Mouse (Mus musculus) embryonic facial prominence, embryonic 15.5 days (tissue): ENCODE data around the gene Rnf145. TPM values are rescaled to one million over a fixed set of nuclear protein-coding genes. Genes with fewer than 3 reads are reported as not detected.

ENCODE experiments used
- ATAC-seq: fragments of 200-750 bp; cut with Nextera tagmentation; 2 replicates; pipeline ENCODE4 v1.8.0; 2017; ENCODE audit warnings: low read depth, moderate TSS enrichment; ENCODE audit not compliant: insufficient number of reproducible peaks, low FRiP score, low TSS enrichment
- H3K27ac ChIP-seq: fragments of 300-500 bp; sonication (generic); replicated peaks from 2 replicates; pipeline ENCODE4 v1.5.1; 2015; ENCODE audit warnings: mild to moderate bottlenecking, inconsistent platforms
- H3K27me3 ChIP-seq: fragments of 300-500 bp; sonication (generic); 2 replicates; pipeline ENCODE4 v1.6.1; 2015; ENCODE audit warnings: inconsistent platforms
- H3K36me3 ChIP-seq: fragments of 300-500 bp; sonication (generic); 2 replicates; pipeline ENCODE4 v1.6.1; 2015; ENCODE audit warnings: mild to moderate bottlenecking, inconsistent platforms
- H3K4me1 ChIP-seq: fragments of 300-500 bp; sonication (generic); 2 replicates; pipeline ENCODE4 v1.6.1; 2015; ENCODE audit warnings: inconsistent platforms
- H3K4me2 ChIP-seq: fragments of 300-500 bp; sonication (generic); replicated peaks from 2 replicates; pipeline ENCODE4 v1.6.1; 2015; ENCODE audit warnings: mild to moderate bottlenecking, inconsistent platforms
- H3K4me3 ChIP-seq: fragments of 300-500 bp; sonication (generic); replicated peaks from 2 replicates; pipeline ENCODE4 v1.5.1; 2015; ENCODE audit warnings: mild to moderate bottlenecking, inconsistent platforms
- H3K9ac ChIP-seq: fragments of 300-500 bp; sonication (generic); 2 replicates; pipeline ENCODE4 v1.6.1; 2015; ENCODE audit warnings: inconsistent platforms
- H3K9me3 ChIP-seq: fragments of 300-500 bp; sonication (generic); replicated peaks from 2 replicates; pipeline ENCODE4 v1.6.1; 2016; ENCODE audit warnings: inconsistent platforms
- WGBS: fragments of 180-500 bp; shearing (Covaris S2); methylation state at CpG from one replicate; pipeline ENCODE4 v1.1.7; 2015; 5-methylcytosine and 5-hydroxymethylcytosine counted together
- polyA plus RNA-seq: library from polyadenylated mRNA; unstranded; fragments of >200 nt; fragmentation: Nextera tagmentation; extraction: Ambion mirVana; gene quantifications from 2 replicates; pipeline ENCODE4 v1.2.1, GENCODE M21; 2015

Rnf145 gene
- polyA plus RNA-seq, 1 experiment from 2014 or later, result 77.5 TPM

GRCm38 (mm10) chr11:44572781-44573180 lies 54.0 kb downstream of the Rnf145 start:
- H3K27me3 ChIP-seq, result no peaks in the 10 kb centered on the region
- H3K27ac ChIP-seq, result no peak overlapping the region
- H3K4me2 ChIP-seq, result no peak overlapping the region
- peaks cover 6% of the 10 kb centered on the region; the same call in 1 of the 2 replicates for H3K36me3 ChIP-seq
- 94% methylated on average over 5 of the region's 5 CpGs for WGBS
- H3K9ac ChIP-seq, result no peak overlapping the region
- no peak for ATAC-seq
- H3K9me3 ChIP-seq, result no peaks in the 10 kb centered on the region
- H3K4me3 ChIP-seq, result no peak overlapping the region
- H3K4me1 ChIP-seq, result no peaks in the 10 kb centered on the region

- no peaks in the 10 kb centered on the region for H3K27me3 ChIP-seq
- H3K36me3 ChIP-seq, result peaks cover 6% of the 10 kb centered on the region; the same call in 1 of the 2 replicates
- ATAC-seq, result no peak
- H3K4me1 ChIP-seq, result no peaks in the 10 kb centered on the region
- H3K4me2 ChIP-seq, result no peak overlapping the region
- H3K9ac ChIP-seq, result no peak overlapping the region
- H3K4me3 ChIP-seq, result no peak overlapping the region
- H3K9me3 ChIP-seq, result no peaks in the 10 kb centered on the region
- H3K27ac ChIP-seq, result no peak overlapping the region
- 66% methylated on average over 3 of the region's 3 CpGs for WGBS
These were observed 54.6 kb downstream of the Rnf145 start for GRCm38 (mm10) chr11:44573396-44573795.

- H3K4me3 ChIP-seq, result no peak overlapping the region
- H3K36me3 ChIP-seq, result peaks cover 3% of the 10 kb centered on the region; the same call in 1 of the 2 replicates
- H3K9ac ChIP-seq, result no peak overlapping the region
- no peaks in the 10 kb centered on the region for H3K4me1 ChIP-seq
- ATAC-seq, result no peak
- H3K27ac ChIP-seq, result no peak overlapping the region
- WGBS, result 92% methylated on average over 8 of the region's 8 CpGs
- no peaks in the 10 kb centered on the region for H3K27me3 ChIP-seq
- no peaks in the 10 kb centered on the region for H3K9me3 ChIP-seq
- H3K4me2 ChIP-seq, result no peak overlapping the region
These were observed 55.6 kb downstream of the Rnf145 start for GRCm38 (mm10) chr11:44574391-44574790.

GRCm38 (mm10) chr11:44574820-44575219 lies 56.1 kb downstream of the Rnf145 start:
- H3K4me2 ChIP-seq, result no peak overlapping the region
- H3K27me3 ChIP-seq, result no peaks in the 10 kb centered on the region
- H3K9me3 ChIP-seq, result no peaks in the 10 kb centered on the region
- H3K9ac ChIP-seq, result no peak overlapping the region
- H3K36me3 ChIP-seq, result no peaks in the 10 kb centered on the region
- no peaks in the 10 kb centered on the region for H3K4me1 ChIP-seq
- no peak overlapping the region for H3K27ac ChIP-seq
- no peak overlapping the region for H3K4me3 ChIP-seq
- WGBS, result 96% methylated on average over 5 of the region's 5 CpGs
- ATAC-seq, result no peak

GRCm38 (mm10) chr11:44577911-44578310 lies 59.1 kb downstream of the Rnf145 start:
- H3K4me3 ChIP-seq, result no peak overlapping the region
- no peak overlapping the region for H3K4me2 ChIP-seq
- no peak overlapping the region for H3K9ac ChIP-seq
- no peak overlapping the region for H3K27ac ChIP-seq
- ATAC-seq, result no peak
- WGBS, result 76% methylated on average over 9 of the region's 9 CpGs
- H3K4me1 ChIP-seq, result no peaks in the 10 kb centered on the region
- no peaks in the 10 kb centered on the region for H3K27me3 ChIP-seq
- H3K36me3 ChIP-seq, result no peaks in the 10 kb centered on the region
- no peaks in the 10 kb centered on the region for H3K9me3 ChIP-seq

- no peak overlapping the region for H3K4me3 ChIP-seq
These were observed 62.5 kb downstream of the Rnf145 start for GRCm38 (mm10) chr11:44581277-44581683.

GRCm38 (mm10) chr11:44586047-44586696 lies 67.4 kb downstream of the Rnf145 start:
- no peaks in the 10 kb centered on the region for H3K4me1 ChIP-seq
- H3K9me3 ChIP-seq, result no peaks in the 10 kb centered on the region
- no peak overlapping the region for H3K4me3 ChIP-seq
- H3K4me2 ChIP-seq, result no peak overlapping the region
- no peaks in the 10 kb centered on the region for H3K36me3 ChIP-seq
- no peak for ATAC-seq
- 7% methylated on average over 3 of the region's 3 CpGs for WGBS
- no peak overlapping the region for H3K27ac ChIP-seq
- H3K9ac ChIP-seq, result no peak overlapping the region
- H3K27me3 ChIP-seq, result no peaks in the 10 kb centered on the region

More at GRCm38 (mm10) chr11:44581277-44581683, 62.5 kb downstream of the Rnf145 start:
- H3K27ac ChIP-seq, result no peak overlapping the region
- H3K9me3 ChIP-seq, result no peaks in the 10 kb centered on the region
- 39% methylated on average over 11 of the region's 11 CpGs for WGBS
- H3K4me1 ChIP-seq, result no peaks in the 10 kb centered on the region
- H3K27me3 ChIP-seq, result no peaks in the 10 kb centered on the region
- ATAC-seq, result no peak
- no peak overlapping the region for H3K4me2 ChIP-seq
- H3K9ac ChIP-seq, result no peak overlapping the region
- no peaks in the 10 kb centered on the region for H3K36me3 ChIP-seq

GRCm38 (mm10) chr11:44593016-44593415 lies 74.3 kb downstream of the Rnf145 start:
- Histone ChIP-seq H3K36me3 (no peaks in the 10 kb centered on the region), H3K4me2 (no peak overlapping the region), H3K9me3 (no peaks in the 10 kb centered on the region)

GRCm38 (mm10) chr11:44594768-44595167 lies 76.0 kb downstream of the Rnf145 start:
- no peak for ATAC-seq
- Histone ChIP-seq H3K27ac (no peak overlapping the region), H3K9me3 (no peaks in the 10 kb centered on the region), H3K4me2 (no peak overlapping the region), H3K36me3 (no peaks in the 10 kb centered on the region), H3K4me1 (no peaks in the 10 kb centered on the region), H3K4me3 (no peak overlapping the region), H3K27me3 (no peaks in the 10 kb centered on the region), H3K9ac (no peak overlapping the region)
- 60% methylated on average over 3 of the region's 3 CpGs for WGBS

More at GRCm38 (mm10) chr11:44593016-44593415, 74.3 kb downstream of the Rnf145 start:
- 89% methylated on average over 6 of the region's 6 CpGs for WGBS
- no peak overlapping the region for H3K9ac ChIP-seq
- no peak overlapping the region for H3K27ac ChIP-seq
- no peak for ATAC-seq
- H3K27me3 ChIP-seq, result no peaks in the 10 kb centered on the region
- H3K4me1 ChIP-seq, result no peaks in the 10 kb centered on the region
- H3K4me3 ChIP-seq, result no peak overlapping the region

- Histone ChIP-seq H3K9ac (no peak overlapping the region), H3K9me3 (no peaks in the 10 kb centered on the region), H3K36me3 (no peaks in the 10 kb centered on the region), H3K4me1 (peaks cover 8% of the 10 kb centered on the region), H3K4me2 (no peak overlapping the region), H3K27ac (no peak overlapping the region), H3K4me3 (no peak overlapping the region), H3K27me3 (peaks cover 17% of the 10 kb centered on the region)
- ATAC-seq, result no peak
- WGBS, result 77% methylated on average over 8 of the region's 8 CpGs
These were observed 88.1 kb downstream of the Rnf145 start for GRCm38 (mm10) chr11:44606881-44607280.

- Histone ChIP-seq H3K27me3 (peaks cover 33% of the 10 kb centered on the region), H3K9ac (no peak overlapping the region), H3K27ac (no peak overlapping the region), H3K4me2 (no peak overlapping the region), H3K4me1 (peaks cover 25% of the 10 kb centered on the region), H3K4me3 (no peak overlapping the region), H3K36me3 (no peaks in the 10 kb centered on the region), H3K9me3 (no peaks in the 10 kb centered on the region)
- ATAC-seq, result no peak
- WGBS, result 82% methylated on average over 11 of the region's 11 CpGs
These were observed 89.9 kb downstream of the Rnf145 start for GRCm38 (mm10) chr11:44608646-44609045.
